Mouse (Mus musculus) stomach, postnatal 0 days (tissue): ENCODE results near the gene Mea1. TPM values are rescaled to one million over a fixed set of nuclear protein-coding genes. Genes with fewer than 3 reads are reported as not detected.

ENCODE experiments used
- ATAC-seq: fragments of 200-750 bp; cut with Nextera tagmentation; 2 replicates; pipeline ENCODE4 v1.8.0; 2017; ENCODE audit not compliant: low FRiP score, low TSS enrichment
- DNase-seq: peaks from one replicate; pipeline ENCODE4 v3.0.0-alpha.2; 2016; ENCODE audit warnings: low spot score
- H3K27ac ChIP-seq: fragments of 300-500 bp; sonication (generic); replicated peaks from 2 replicates; pipeline ENCODE4 v1.5.1; 2014; ENCODE audit warnings: mild to moderate bottlenecking, control low read depth
- H3K27me3 ChIP-seq: fragments of 300-500 bp; sonication (generic); 2 replicates; pipeline ENCODE4 v1.6.1; 2014; ENCODE audit warnings: low read length; ENCODE audit not compliant: control insufficient read depth, insufficient read depth
- H3K36me3 ChIP-seq: fragments of 300-500 bp; sonication (generic); 2 replicates; pipeline ENCODE4 v1.6.1; 2014; ENCODE audit warnings: low read length, mixed read lengths; ENCODE audit not compliant: control insufficient read depth, insufficient read depth
- H3K4me1 ChIP-seq: fragments of 300-500 bp; sonication (generic); replicated peaks from 2 replicates; pipeline ENCODE4 v1.6.1; 2014; ENCODE audit warnings: antibody characterized with exemption; ENCODE audit not compliant: control insufficient read depth, insufficient read depth
- H3K4me2 ChIP-seq: fragments of 300-500 bp; sonication (generic); replicated peaks from 2 replicates; pipeline ENCODE4 v1.6.1; 2014; ENCODE audit warnings: low read depth, mild to moderate bottlenecking, control low read depth, moderate library complexity
- H3K4me3 ChIP-seq: fragments of 300-500 bp; sonication (generic); 2 replicates; pipeline ENCODE4 v1.5.1; 2014; ENCODE audit warnings: low read depth, low read length, control low read depth
- H3K9ac ChIP-seq: fragments of 300-500 bp; sonication (generic); 2 replicates; pipeline ENCODE4 v1.6.1; 2014; ENCODE audit warnings: mild to moderate bottlenecking, low read length, control low read depth, mixed read lengths
- H3K9me3 ChIP-seq: fragments of 300-500 bp; sonication (generic); 2 replicates; pipeline ENCODE4 v1.6.1; 2016; ENCODE audit warnings: low read length; ENCODE audit not compliant: control insufficient read depth
- CTCF ChIP-seq: IDR thresholded peaks from 2 replicates; pipeline ENCODE4 v1.5.1; 2016; ENCODE audit warnings: antibody characterized with exemption, low read depth, mild to moderate bottlenecking, moderate library complexity
- EP300 ChIP-seq: optimal IDR thresholded peaks from 2 replicates; pipeline ENCODE3; 2016; ENCODE audit warnings: antibody characterized with exemption
- whole genome bisulfite sequencing: fragments of 180-500 bp; shearing (Covaris S2); extraction: QIAGEN DNeasy Blood & Tissue Kit; methylation state at CpG from one replicate; pipeline ENCODE4 v1.1.7; 2014; 5-methylcytosine and 5-hydroxymethylcytosine counted together
- polyA plus RNA-seq: library from polyadenylated mRNA; unstranded; fragments of >200 nt; fragmentation: Nextera tagmentation; extraction: Ambion mirVana; gene quantifications from 2 replicates; pipeline ENCODE4 v1.2.1, GENCODE M21; 2015

Gene Mea1
- polyA plus RNA-seq, 1 experiment from 2014 or later, result 142 TPM

DNA sequence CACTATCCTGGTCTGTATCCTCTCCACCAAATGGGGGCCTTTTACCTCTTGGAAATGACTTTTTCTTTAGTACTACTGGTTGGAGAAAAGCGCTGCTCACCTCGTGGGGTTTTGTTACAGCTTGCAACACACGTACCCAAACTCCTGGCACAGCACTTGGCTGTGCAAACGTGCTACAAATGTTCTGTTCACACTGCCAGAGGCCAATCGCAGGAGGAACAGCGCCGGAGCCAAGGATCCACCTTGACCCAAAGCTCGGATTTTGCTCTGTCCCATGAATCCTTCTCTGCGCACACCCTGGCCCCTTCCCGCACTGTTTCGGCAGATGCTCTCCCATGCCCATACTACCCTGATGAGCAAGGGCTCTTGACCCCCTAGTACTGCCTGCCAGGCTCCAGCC lies 49.9 kb downstream of the Mea1 start:
- Histone ChIP-seq H3K9ac (0 out of 2 replicates have a peak overlapping the region, but pooled peaks have one; percentile 41), H3K4me1 (no peaks in the 10 kb centered on the region), H3K9me3 (no peaks in the 10 kb centered on the region), H3K4me2 (peak overlapping the region; percentile 46), H3K4me3 (peak overlapping the region; percentile 21), H3K27me3 (no peaks in the 10 kb centered on the region), H3K27ac (no peak overlapping the region), H3K36me3 (0 out of 2 replicates have a peak, but pooled peaks cover 4% of the 10 kb centered on the region)
- DNase-seq (no peak), ATAC-seq (no peak)
- TF ChIP-seq CTCF, result no peak
- TF ChIP-seq EP300, result no peak
- WGBS, result 41% methylated on average over 11 of the region's 11 CpGs

DNA sequence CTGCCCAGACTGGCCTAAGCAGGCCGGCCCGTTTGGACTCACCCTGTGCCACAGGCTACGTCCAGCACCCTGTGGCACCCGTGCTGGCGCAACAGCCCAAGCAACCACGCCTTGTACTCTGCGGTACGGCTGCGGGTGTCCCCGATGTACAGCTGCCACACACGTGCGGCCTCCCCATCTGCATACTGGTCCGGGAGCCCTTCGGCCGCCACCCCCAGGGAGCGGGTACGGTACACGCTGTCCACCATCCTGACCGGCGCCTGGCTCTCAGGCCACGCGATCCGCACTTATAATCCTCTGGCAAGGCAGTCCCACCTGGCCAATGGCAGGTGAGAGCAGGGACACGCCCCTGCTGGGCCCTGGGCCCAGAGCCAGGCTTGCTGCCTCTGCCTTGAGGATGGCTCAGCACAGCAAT lies 50.3 kb downstream of the Mea1 start, which contains the start of gene Gnmt:
Gnmt (minus strand) TSS at position 265 of the 415 bp plus-strand sequence.
- WGBS, result 18% methylated on average over 24 of the region's 24 CpGs
- ATAC-seq, result peak; percentile 70
- H3K27ac ChIP-seq, result no peak within 1 kb of the TSS
- 0 out of 2 replicates have a peak, but pooled peaks cover 4% of the 10 kb centered on the region for H3K36me3 ChIP-seq
- peak within 1 kb of the TSS; percentile 46 for H3K4me2 ChIP-seq
- H3K4me1 ChIP-seq, result no peaks in the 10 kb centered on the region
- no peaks in the 10 kb centered on the region for H3K9me3 ChIP-seq
- H3K4me3 ChIP-seq, result peak within 1 kb of the TSS; percentile 21
- no peak for TF ChIP-seq CTCF
- no peak for TF ChIP-seq EP300
- no peaks in the 10 kb centered on the region for H3K27me3 ChIP-seq
- peak; percentile 82 for DNase-seq
- 0 out of 2 replicates have a peak within 1 kb of the TSS, but pooled peaks have one; percentile 41 for H3K9ac ChIP-seq

Other genes starting within 250 kb of the Mea1 start
- gene Crip3, start 249.9 kb upstream of the Mea1 start, polyA plus RNA-seq, result 0.23 and 0.24 TPM in 2 replicates
- gene Slc22a7, start 240.3 kb upstream of the Mea1 start, polyA plus RNA-seq, result not detected in 2 replicates
- 0.13 and 0.15 TPM in 2 replicates for gene Ttbk1, start 191.1 kb upstream of the Mea1 start, polyA plus RNA-seq
- gene Dnph1, start 182.1 kb upstream of the Mea1 start, polyA plus RNA-seq, result 23.8 and 24.7 TPM in 2 replicates
- 1.9 and 2.6 TPM in 2 replicates for gene Cul9, start 132.4 kb upstream of the Mea1 start, polyA plus RNA-seq
- gene Srf, start 122.6 kb upstream of the Mea1 start, polyA plus RNA-seq, result 3.7 and 4.3 TPM in 2 replicates
- 29.4 and 32.1 TPM in 2 replicates for gene Ptk7, start 49.3 kb upstream of the Mea1 start, polyA plus RNA-seq
- gene Klc4, start 32.8 kb upstream of the Mea1 start, polyA plus RNA-seq, result 34.5 and 34.8 TPM in 2 replicates
- gene Mrpl2, start 32.6 kb upstream of the Mea1 start, polyA plus RNA-seq, result 96.4 and 98.8 TPM in 2 replicates
- 12.9 and 14.0 TPM in 2 replicates for gene Cul7, start 28.5 kb upstream of the Mea1 start, polyA plus RNA-seq
- gene Rrp36, start 4.4 kb upstream of the Mea1 start, polyA plus RNA-seq, result 37.2 and 38.1 TPM in 2 replicates
- gene Klhdc3, start 2.1 kb downstream of the Mea1 start, polyA plus RNA-seq, result 73.7 and 75.0 TPM in 2 replicates
- 27.2 and 30.3 TPM in 2 replicates for gene Ppp2r5d, start 26.3 kb downstream of the Mea1 start, polyA plus RNA-seq
- gene Pex6, start 32.7 kb downstream of the Mea1 start, polyA plus RNA-seq, result 9.8 and 11.8 TPM in 2 replicates
- gene Gnmt, start 50.4 kb downstream of the Mea1 start, polyA plus RNA-seq, result 2.1 and 3.1 TPM in 2 replicates
- 39.0 and 39.9 TPM in 2 replicates for gene Cnpy3, start 73.4 kb downstream of the Mea1 start, polyA plus RNA-seq
- gene Ptcra, start 84.9 kb downstream of the Mea1 start, polyA plus RNA-seq, result 0.50 TPM in 2 replicates
- 113 and 117 TPM in 2 replicates for gene 2310039H08Rik, start 93.8 kb downstream of the Mea1 start, polyA plus RNA-seq
- 93.7 and 95.0 TPM in 2 replicates for gene Rpl7l1, start 103.9 kb downstream of the Mea1 start, polyA plus RNA-seq
- gene Bicral, start 179.7 kb downstream of the Mea1 start, polyA plus RNA-seq, result 2.3 and 2.8 TPM in 2 replicates
- 42.2 and 45.5 TPM in 2 replicates for gene Tbcc, start 211.9 kb downstream of the Mea1 start, polyA plus RNA-seq
- gene Prph2, start 231.7 kb downstream of the Mea1 start, polyA plus RNA-seq, result not detected in 2 replicates